Mouse (Mus musculus): ENCODE results near the gene H2-Q1. TPM values are rescaled to one million over a fixed set of nuclear protein-coding genes. Genes with fewer than 3 reads are reported as not detected.
"Not testable (repeated sequence)": the region's sequence is repeated elsewhere in the genome, so short reads cannot be mapped to it uniquely, and the experiment has no call there.

The H2-Q1 gene
- total RNA-seq, 2 experiments from 2014 or later = 0.74 TPM; not detected in 1

DNA sequence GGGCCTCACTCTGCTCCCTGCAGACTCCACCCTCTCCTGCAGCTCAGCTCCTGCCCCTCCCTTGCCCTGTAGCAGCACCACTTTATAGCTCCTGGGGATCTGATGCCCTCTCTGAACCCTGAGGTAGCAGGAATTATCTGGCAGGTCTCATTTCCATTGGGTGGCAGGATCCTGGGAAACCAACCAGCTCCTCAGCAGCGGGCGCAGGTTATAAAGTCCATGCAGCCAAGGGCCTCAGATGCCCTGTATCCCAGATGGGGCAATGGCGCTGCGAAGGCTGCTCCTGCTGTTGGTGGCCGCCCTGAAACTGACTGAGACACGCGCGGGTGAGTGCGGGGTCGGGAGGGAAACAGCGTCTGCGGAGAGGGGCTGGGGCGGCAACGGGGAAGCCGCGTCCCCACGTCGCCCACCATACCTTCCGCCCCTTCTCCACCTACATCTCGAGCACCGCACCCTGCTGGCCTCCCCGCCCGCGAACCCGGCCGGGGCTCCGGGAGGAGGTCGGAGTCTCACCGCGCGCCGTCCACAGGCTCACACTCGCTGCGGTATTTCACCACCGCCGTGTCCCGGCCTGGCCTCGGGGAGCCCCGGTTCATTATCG is 22.0 kb downstream of the H2-Q1 start, which contains the start of gene H2-Q2:
TSS of gene H2-Q2 (plus strand) at position 172 of the 601 bp plus-strand sequence.
- DNase-seq (ENCODE audit: low spot score in 2 of 2) = no peak

DNA sequence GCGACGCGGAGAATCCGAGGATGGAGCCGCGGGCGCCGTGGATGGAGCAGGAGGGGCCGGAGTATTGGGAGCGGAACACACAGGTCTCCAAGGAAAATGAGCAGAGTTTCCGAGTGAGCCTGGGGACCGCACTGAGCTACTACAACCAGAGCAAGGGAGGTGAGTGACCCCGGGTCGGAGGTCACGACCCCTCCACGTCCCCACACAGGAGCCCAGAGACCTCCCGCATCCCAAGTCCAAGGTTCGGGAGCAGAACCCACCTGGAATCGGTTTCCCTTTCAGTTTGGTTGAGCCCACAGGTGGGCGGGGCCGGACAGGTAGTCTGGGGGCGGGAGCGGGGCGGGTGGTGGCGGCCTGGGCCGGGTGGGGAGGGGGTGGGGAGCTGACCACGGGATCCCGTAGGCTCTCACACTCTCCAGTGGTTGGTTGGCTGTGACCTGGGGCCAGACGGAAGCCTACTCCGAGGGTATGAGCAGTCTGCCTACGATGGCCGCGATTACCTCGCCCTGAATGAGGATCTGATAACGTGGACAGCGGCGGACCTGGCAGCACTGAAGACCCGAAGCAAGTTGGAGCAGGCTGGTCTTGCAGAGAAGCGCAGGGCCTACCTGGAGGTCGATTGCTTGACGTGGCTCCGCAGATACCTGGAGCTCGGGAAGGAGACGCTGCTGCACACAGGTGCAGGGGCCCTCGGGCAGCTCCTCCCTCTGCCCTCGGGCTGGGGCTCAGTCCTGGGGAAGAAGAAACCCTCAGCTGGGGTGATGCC is 22.7 kb downstream of the H2-Q1 start:
- DNase-seq (ENCODE audit: low spot score in 2 of 2) = no peak

DNA sequence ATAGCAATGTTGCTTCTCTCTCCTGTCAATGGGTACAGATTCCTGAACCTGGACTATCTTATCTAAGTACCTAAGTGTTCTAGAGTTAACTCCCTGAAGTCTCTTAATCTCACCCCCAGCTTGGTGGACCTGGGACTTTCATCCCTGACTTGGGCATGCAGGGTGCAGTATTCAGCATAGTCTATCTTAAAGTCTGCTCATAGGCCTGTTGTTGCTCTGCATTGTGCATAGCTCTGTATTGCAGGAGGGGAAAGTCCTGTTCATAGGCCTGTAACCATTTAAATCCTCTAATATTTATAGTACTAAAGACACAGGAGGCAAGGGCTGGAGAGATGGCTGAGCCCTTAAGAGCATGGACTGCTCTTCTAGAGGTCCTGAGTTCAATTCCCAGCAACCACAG is 27.5 kb downstream of the H2-Q1 start:
- DNase-seq (ENCODE audit: low spot score in 2 of 2) = not testable (repeated sequence)

DNA sequence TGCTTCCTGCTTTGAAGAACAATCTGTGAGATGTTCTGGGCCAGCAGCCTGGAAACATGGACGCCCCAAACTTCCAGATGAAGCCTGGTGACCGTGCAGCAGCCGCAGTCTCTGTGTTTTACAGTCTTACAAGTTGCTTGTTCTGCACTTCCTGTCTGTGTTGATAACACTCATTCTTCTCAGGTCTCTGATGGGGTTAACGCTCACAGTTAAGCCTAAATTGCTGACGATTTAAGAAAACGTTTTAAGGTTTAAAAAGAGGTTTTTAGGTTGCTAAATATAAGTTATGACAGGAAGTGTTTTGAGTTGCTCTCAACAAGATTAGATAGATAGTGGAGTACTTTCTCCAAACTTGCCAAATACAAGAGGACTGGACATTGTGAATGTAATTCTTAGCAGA is 33.1 kb downstream of the H2-Q1 start:
- not testable (repeated sequence) for DNase-seq (ENCODE audit: low spot score in 2 of 2)

DNA sequence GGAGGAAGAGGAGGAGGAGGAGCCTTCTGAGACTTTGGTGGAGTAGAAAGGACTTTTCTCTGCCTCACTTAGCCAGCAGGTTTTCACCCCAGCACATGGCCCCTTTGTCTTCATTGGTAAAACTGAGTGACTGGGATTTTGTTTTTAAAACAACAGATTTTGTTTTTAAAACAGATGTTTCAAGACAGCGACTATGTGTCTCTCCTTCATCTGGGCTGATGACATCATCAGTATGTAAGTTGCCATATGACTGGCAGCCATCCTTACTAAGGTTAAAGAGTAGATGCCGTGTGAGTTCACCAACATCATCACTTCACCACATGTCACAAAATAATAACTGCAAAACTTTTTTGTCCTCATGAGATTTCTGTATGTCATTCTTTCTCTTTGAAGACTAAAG is 33.9 kb downstream of the H2-Q1 start:
- no peak for DNase-seq (ENCODE audit: low spot score in 2 of 2)

GRCm38 (mm10) chr17:35357086-35357485 is 36.9 kb downstream of the H2-Q1 start:
- no peak for DNase-seq (ENCODE audit: low spot score in 2 of 2)

- DNase-seq (ENCODE audit: low spot score in 2 of 2) = no peak
Observed at GRCm38 (mm10) chr17:35358763-35359469, 38.7 kb downstream of the H2-Q1 start.

GRCm38 (mm10) chr17:35359470-35359862 is 39.3 kb downstream of the H2-Q1 start:
- DNase-seq (ENCODE audit: low spot score in 2 of 2) = no peak

Other genes with a start within 250 kb of the H2-Q1 start
- 1 to 10 TPM; 2.8 to 3.5 TPM for gene Ly6g6e, start 243.5 kb upstream of the H2-Q1 start, total RNA-seq (2021)
- 1 to 10 TPM in 1 of 2 experiments, under 1 TPM in 1; 0.78 to 1.6 TPM for gene Ly6g6d, start 242.3 kb upstream of the H2-Q1 start, total RNA-seq (2021)
- gene Ly6g6f, start 234.8 kb upstream of the H2-Q1 start, total RNA-seq (2021) = not detected
- 10 to 100 TPM; 77.4 to 79.9 TPM for gene Abhd16a, start 231.1 kb upstream of the H2-Q1 start, total RNA-seq (2021)
- gene Ly6g5c, start 212.1 kb upstream of the H2-Q1 start, total RNA-seq (2021) = not detected
- gene Ly6g5b, start 205.0 kb upstream of the H2-Q1 start, total RNA-seq (2021) = under 1 TPM; 0.58 to 0.82 TPM
- gene Gpank1, start 198.9 kb upstream of the H2-Q1 start, total RNA-seq (2021) = 10 to 100 TPM; 10.7 to 14.6 TPM
- gene Csnk2b, start 198.4 kb upstream of the H2-Q1 start, total RNA-seq (2021) = 100 to 1,000 TPM; 178 to 202 TPM
- 10 to 100 TPM; 21.4 to 25.9 TPM for gene D17H6S53E, start 194.0 kb upstream of the H2-Q1 start, total RNA-seq (2021)
- not detected for gene Apom, start 188.4 kb upstream of the H2-Q1 start, total RNA-seq (2021)
- 100 to 1,000 TPM; 284 to 308 TPM for gene Bag6, start 185.2 kb upstream of the H2-Q1 start, total RNA-seq (2021)
- gene Prrc2a, start 155.5 kb upstream of the H2-Q1 start, total RNA-seq (2021) = 100 to 1,000 TPM; 284 to 322 TPM
- gene Aif1, start 144.3 kb upstream of the H2-Q1 start, total RNA-seq (2021) = 10 to 100 TPM; 10.3 to 10.5 TPM
- 10 to 100 TPM; 15.6 to 17.2 TPM for gene Lst1, start 132.0 kb upstream of the H2-Q1 start, total RNA-seq (2021)
- 1 to 10 TPM in 1 of 2 experiments, under 1 TPM in 1; 0.74 to 1.2 TPM for gene Ltb, start 126.0 kb upstream of the H2-Q1 start, total RNA-seq (2021)
- not detected for gene Tnf, start 118.4 kb upstream of the H2-Q1 start, total RNA-seq (2021)
- gene Lta, start 115.1 kb upstream of the H2-Q1 start, total RNA-seq (2021) = under 1 TPM; 0.43 to 0.71 TPM
- not detected for gene Gm16181, start 99.6 kb upstream of the H2-Q1 start, total RNA-seq (2021)
- 100 to 1,000 TPM; 310 to 356 TPM for gene Atp6v1g2, start 86.7 kb upstream of the H2-Q1 start, total RNA-seq (2021)
- 10 to 100 TPM; 14.2 to 15.5 TPM for gene Nfkbil1, start 84.6 kb upstream of the H2-Q1 start, total RNA-seq (2021)
- gene Ddx39b, start 78.7 kb upstream of the H2-Q1 start, total RNA-seq (2021) = 100 to 1,000 TPM; 257 to 272 TPM
- gene H2-D1, start 57.7 kb upstream of the H2-Q1 start, total RNA-seq (2021) = 10 to 100 TPM; 15.2 to 17.5 TPM
- gene H2-Q2, start 21.8 kb downstream of the H2-Q1 start, total RNA-seq (2021) = 1 to 10 TPM; 2.0 to 2.1 TPM
- 1 to 10 TPM; 1.2 to 1.8 TPM for gene H2-Q4, start 59.2 kb downstream of the H2-Q1 start, total RNA-seq (2021)
- gene H2-Q6, start 104.4 kb downstream of the H2-Q1 start, total RNA-seq (2021) = not detected
- gene H2-Q7, start 118.8 kb downstream of the H2-Q1 start, total RNA-seq (2021) = under 1 TPM; 0.31 to 0.39 TPM
- under 1 TPM in 1 of 2 experiments, not detected in 1; 0.07 TPM for gene H2-Q10, start 149.7 kb downstream of the H2-Q1 start, total RNA-seq (2021)
- under 1 TPM in 1 of 2 experiments, not detected in 1; 0.25 TPM for gene Pou5f1, start 185.6 kb downstream of the H2-Q1 start, total RNA-seq (2021)
- gene Tcf19, start 196.4 kb downstream of the H2-Q1 start, total RNA-seq (2021) = 1 to 10 TPM; 7.5 to 8.0 TPM
- gene Cchcr1, start 196.7 kb downstream of the H2-Q1 start, total RNA-seq (2021) = 1 to 10 TPM; 7.7 to 9.7 TPM
- not detected for gene Psors1c2, start 212.8 kb downstream of the H2-Q1 start, total RNA-seq (2021)
- under 1 TPM; 0.51 to 0.78 TPM for gene Cdsn, start 231.7 kb downstream of the H2-Q1 start, total RNA-seq (2021)
- not detected for gene 2300002M23Rik, start 247.0 kb downstream of the H2-Q1 start, total RNA-seq (2021)